In genomic region chr12:41033196-41033595, GRCm38 (mm10) we compare ENCODE assay signal across 12 mouse cellular contexts. TPM values are rescaled to one million over a fixed set of nuclear protein-coding genes. Genes with fewer than 3 reads are reported as not detected.
A peak's percentile ranks its signal among the peaks of the same experiment; 100 is the strongest.
DNase-seq lines count a peak whose midpoint lies in the region; ATAC-seq and TF ChIP-seq lines count a peak whose summit lies in the region.
"Had no signal": no experiment of that assay in that cellular context is flagged by ENCODE, and none has a peak within 500 bp of the region (broad histone marks: within the 10 kb centered on the region; RNA-seq: fewer than 3 reads in every experiment).

No protein-coding gene starts in this region.

- no peaks in the 10 kb centered on the region for H3K27me3 ChIP-seq in forebrain, embryonic 14.5 days (replicated peaks; ENCODE audit: control insufficient read depth, insufficient read depth, low read length)
- no peaks in the 10 kb centered on the region for H3K27me3 ChIP-seq in forebrain, embryonic 11.5 days (ENCODE audit: control insufficient read depth, insufficient read depth, low read length)
- no peaks in the 10 kb centered on the region for H3K27me3 ChIP-seq in hindbrain, postnatal 0 days (ENCODE audit: insufficient read depth, low read length)
- H3K27me3 ChIP-seq in hindbrain, embryonic 10.5 days (ENCODE audit: insufficient read depth, poor library complexity, severe bottlenecking): no peaks in the 10 kb centered on the region
- H3K27me3 ChIP-seq: lung, embryonic 15.5 days; neural tube, embryonic 12.5 days had no signal

- DNase-seq in forebrain, embryonic 14.5 days (ENCODE audit: low spot score): peak; percentile 14
- DNase-seq in forebrain, embryonic 11.5 days (ENCODE audit: low spot score): no peak
- peak; percentile 40 for DNase-seq in hindbrain, postnatal 0 days (ENCODE audit: low spot score)
- DNase-seq in hindbrain, embryonic 10.5 days (ENCODE audit: low spot score): no peak
- DNase-seq in brain, embryonic 14.5 days (ENCODE audit: low read depth): peak; percentile 52
- peak; percentile 72 to 76 for DNase-seq in cerebellum, postnatal 25 days
- no peak for DNase-seq in spleen, adult 18-20 months
- DNase-seq: kidney, postnatal 14 days had no signal

- no peak overlapping the region for H3K4me2 ChIP-seq in forebrain, embryonic 14.5 days (ENCODE audit: low read length)
- no peak overlapping the region for H3K4me2 ChIP-seq in forebrain, embryonic 11.5 days (ENCODE audit: low read depth, low read length, severe bottlenecking)
- H3K4me2 ChIP-seq in hindbrain, postnatal 0 days (ENCODE audit: low read depth, low read length): no peak overlapping the region
- H3K4me2 ChIP-seq: lung, embryonic 15.5 days; midbrain, embryonic 11.5 days; neural tube, embryonic 12.5 days had no signal

- TF ChIP-seq POLR2A in brain, embryonic 14.5 days (IDR thresholded peaks at IDR 0.05; ENCODE audit: borderline replicate concordance, extremely low read depth, insufficient read depth, insufficient read length, poor library complexity, severe bottlenecking): no peak

- H3K27ac ChIP-seq in forebrain, embryonic 14.5 days (ENCODE audit: low read depth, low read length): no peak overlapping the region
- no peak overlapping the region for H3K27ac ChIP-seq in forebrain, embryonic 11.5 days (ENCODE audit: low read depth, low read length)
- H3K27ac ChIP-seq in hindbrain, postnatal 0 days: no peak overlapping the region
- H3K27ac ChIP-seq in hindbrain, embryonic 10.5 days: no peak overlapping the region
- H3K27ac ChIP-seq: lung, embryonic 15.5 days; neural tube, embryonic 12.5 days had no signal

- no peaks in the 10 kb centered on the region for H3K9me3 ChIP-seq in forebrain, embryonic 14.5 days (replicated peaks; ENCODE audit: control insufficient read depth, low read length)
- H3K9me3 ChIP-seq in forebrain, embryonic 11.5 days (ENCODE audit: control insufficient read depth, low read length): no peaks in the 10 kb centered on the region; the same call in 1 of the 2 replicates
- no peaks in the 10 kb centered on the region for H3K9me3 ChIP-seq in hindbrain, postnatal 0 days (ENCODE audit: low read length)
- 0 out of 2 replicates have a peak, but pooled peaks cover 6% of the 10 kb centered on the region for H3K9me3 ChIP-seq in hindbrain, embryonic 10.5 days
- H3K9me3 ChIP-seq: lung, embryonic 15.5 days had no signal

- H3K4me3 ChIP-seq in forebrain, embryonic 14.5 days (ENCODE audit: low read depth, low read length): no peak overlapping the region
- H3K4me3 ChIP-seq in forebrain, embryonic 11.5 days (ENCODE audit: low read depth, low read length): no peak overlapping the region
- H3K4me3 ChIP-seq in hindbrain, postnatal 0 days (ENCODE audit: low read length): no peak overlapping the region
- no peak overlapping the region for H3K4me3 ChIP-seq in hindbrain, embryonic 10.5 days
- H3K4me3 ChIP-seq: lung, embryonic 15.5 days; neural tube, embryonic 12.5 days had no signal

- H3K36me3 ChIP-seq in forebrain, embryonic 14.5 days (ENCODE audit: control insufficient read depth, insufficient read depth, low read length): no peaks in the 10 kb centered on the region
- no peaks in the 10 kb centered on the region for H3K36me3 ChIP-seq in forebrain, embryonic 11.5 days (ENCODE audit: control insufficient read depth, insufficient read depth, low read length)
- H3K36me3 ChIP-seq in hindbrain, postnatal 0 days (ENCODE audit: insufficient read depth, low read length): no peaks in the 10 kb centered on the region
- H3K36me3 ChIP-seq in hindbrain, embryonic 10.5 days: 0 out of 2 replicates have a peak, but pooled peaks cover 5% of the 10 kb centered on the region
- H3K36me3 ChIP-seq: lung, embryonic 15.5 days; neural tube, embryonic 12.5 days had no signal

- WGBS in forebrain, embryonic 14.5 days: 81% methylated on average over 3 of the region's 3 CpGs
- 88% methylated on average over 3 of the region's 3 CpGs for WGBS in forebrain, embryonic 11.5 days
- 62% methylated on average over 3 of the region's 3 CpGs for WGBS in hindbrain, postnatal 0 days
- 88% methylated on average over 3 of the region's 3 CpGs for WGBS in hindbrain, embryonic 10.5 days

- no peak; the same call in 1 of the 2 replicates for ATAC-seq in forebrain, embryonic 14.5 days
- ATAC-seq in forebrain, embryonic 11.5 days (replicated peaks; ENCODE audit: low FRiP score): no peak
- ATAC-seq in hindbrain, postnatal 0 days: 0 out of 2 replicates have a peak, but pooled peaks have one; percentile 73
- no peak for ATAC-seq in inflammation-experienced regulatory T-cells, adult 6 months

- no peaks in the 10 kb centered on the region for H3K4me1 ChIP-seq in forebrain, embryonic 14.5 days (ENCODE audit: control insufficient read depth, insufficient read depth, low read length)
- H3K4me1 ChIP-seq in forebrain, embryonic 11.5 days (replicated peaks; ENCODE audit: control insufficient read depth, insufficient read depth, low read length): no peaks in the 10 kb centered on the region
- no peaks in the 10 kb centered on the region for H3K4me1 ChIP-seq in hindbrain, postnatal 0 days (ENCODE audit: insufficient read depth, low read length)
- H3K4me1 ChIP-seq in hindbrain, embryonic 10.5 days (replicated peaks): no peaks in the 10 kb centered on the region
- H3K4me1 ChIP-seq: lung, embryonic 15.5 days; neural tube, embryonic 12.5 days had no signal

- no peak for TF ChIP-seq CTCF in hindbrain, postnatal 0 days (IDR thresholded peaks at IDR 0.05; ENCODE audit: low read depth)
- no peak for TF ChIP-seq CTCF in brain, embryonic 14.5 days (IDR thresholded peaks at IDR 0.05; ENCODE audit: borderline replicate concordance, extremely low read depth, insufficient read depth, insufficient read length)

- no peak overlapping the region for H3K9ac ChIP-seq in forebrain, embryonic 14.5 days (ENCODE audit: low read length)
- no peak overlapping the region for H3K9ac ChIP-seq in forebrain, embryonic 11.5 days (ENCODE audit: low read length)
- H3K9ac ChIP-seq in hindbrain, postnatal 0 days (replicated peaks; ENCODE audit: low read length): no peak overlapping the region
- H3K9ac ChIP-seq: lung, embryonic 15.5 days; neural tube, embryonic 12.5 days had no signal

RNA-seq across cellular contexts. Expression of gene Immp2l, which starts 9.3 kb away (rescaled TPM):
- 6.3 and 6.9 TPM in 2 replicates for polyA plus RNA-seq in forebrain, embryonic 14.5 days (2014; fragmentation: Nextera tagmentation; extraction: Ambion mirVana)
- 9.0 and 10.9 TPM in 2 replicates for polyA plus RNA-seq in forebrain, embryonic 11.5 days (2014; fragmentation: Nextera tagmentation; extraction: Ambion mirVana)
- 0.65 and 1.7 TPM in 2 replicates for total RNA-seq in hindbrain, postnatal 0 days (2014; rRNA removed)
- polyA plus RNA-seq in hindbrain, postnatal 0 days (2015; fragmentation: Nextera tagmentation; extraction: Ambion mirVana): 10.9 TPM in 2 replicates
- 6.9 and 9.2 TPM in 2 replicates for polyA plus RNA-seq in hindbrain, embryonic 10.5 days (2016; fragmentation: Nextera tagmentation; extraction: Ambion mirVana)
- 2.2 and 3.5 TPM in 2 replicates for polyA plus RNA-seq in brain, embryonic 14.5 days (2012; rRNA removed)
- 10 to 100 TPM in 2 of 3 experiments, 1 to 10 TPM in 1; 4.5 to 51.5 (median 30.9) TPM for polyA plus RNA-seq in inflammation-experienced regulatory T-cells, adult 6 months (2017; shearing (Covaris generic))

Comparison
In these comparisons a context has a peak if more than half of its experiments do, and no peak if none do; other contexts are left out.
1. DNase-seq: peak in forebrain, embryonic 14.5 days (single experiment), hindbrain, postnatal 0 days (single experiment), brain, embryonic 14.5 days (single experiment) and cerebellum, postnatal 25 days (2 of 2); none in forebrain, embryonic 11.5 days (single experiment), hindbrain, embryonic 10.5 days (single experiment) and spleen, adult 18-20 months (0 of 2).